Mouse (Mus musculus): ENCODE results near the gene Saa4.

DNA sequence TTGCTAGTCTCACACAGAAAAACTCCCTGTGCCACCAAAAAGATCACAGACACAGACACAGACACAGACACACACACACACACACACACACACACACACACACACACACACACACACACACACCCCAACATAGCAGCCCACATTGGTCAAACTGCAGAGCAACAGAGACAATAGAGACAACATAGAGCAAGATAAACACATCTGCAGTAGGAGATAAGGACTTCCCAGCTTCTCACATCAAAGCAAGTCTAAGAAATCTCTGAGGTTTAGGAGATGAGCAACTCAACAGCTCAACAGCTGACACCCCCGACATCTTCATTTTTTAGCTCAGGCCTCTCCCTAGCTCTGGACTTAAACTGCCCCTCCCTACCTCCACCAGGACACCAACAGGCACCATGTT, 35.6 kb downstream of the Saa4 start:
- no peak for TF ChIP-seq CTCF (IDR thresholded peaks at IDR 0.05; ENCODE audit: low read depth, low read length)
- no peak for TF ChIP-seq GATA1 (IDR thresholded peaks at IDR 0.05; ENCODE audit: borderline replicate concordance, low read length)
- TF ChIP-seq GATA2 (IDR thresholded peaks at IDR 0.05; ENCODE audit: borderline replicate concordance, low read depth, low read length): no peak

Data from G1E (cell line).